Mouse (Mus musculus): Measurements from ENCODE around the gene Ints7.

The Ints7 gene

DNA sequence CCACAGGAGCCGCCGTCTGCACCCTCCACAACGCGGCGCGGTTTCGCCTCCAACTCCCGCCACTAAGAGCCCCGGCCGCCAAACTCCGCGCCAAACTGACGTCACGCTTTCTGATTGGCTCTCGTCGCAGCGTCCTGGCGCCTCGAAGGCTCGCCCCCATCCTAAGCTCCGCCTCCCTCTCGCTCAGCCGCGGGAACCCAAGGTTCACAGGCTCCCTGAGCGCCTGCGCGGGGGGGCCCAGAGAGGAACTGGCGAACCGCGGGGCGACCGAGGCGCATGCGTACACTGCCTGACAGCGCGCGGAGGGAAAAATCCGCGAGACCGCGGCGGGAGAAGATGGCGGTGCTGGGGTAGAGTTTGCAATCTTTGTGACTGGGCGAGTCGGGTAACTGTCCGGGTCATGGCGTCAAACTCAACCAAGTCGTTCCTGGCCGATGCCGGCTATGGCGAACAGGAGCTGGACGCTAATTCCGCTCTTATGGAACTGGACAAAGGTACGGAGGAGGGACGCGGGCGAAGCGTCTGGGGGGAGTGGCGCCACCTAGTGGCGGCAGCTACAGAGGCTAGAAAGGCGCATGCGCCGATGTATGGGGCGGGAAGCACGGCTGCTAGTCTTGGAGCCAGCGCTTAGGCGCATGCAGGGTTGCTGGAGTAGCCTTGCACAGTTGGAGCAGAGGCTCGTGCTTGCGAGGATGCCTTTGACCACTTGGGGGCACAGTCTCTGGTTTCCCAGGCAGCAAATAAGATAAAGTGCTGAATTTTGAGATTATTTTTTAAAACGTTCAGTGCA is at the start of gene Ints7, which contains the start of gene Dtl:
Gene Ints7 (plus strand): TSS at position 179 of the 790 bp plus-strand sequence.
Gene Dtl (minus strand): TSS at position 87 of the 790 bp plus-strand sequence.
- DNase-seq (ENCODE audit: low read depth, low spot score), result peak; percentile 96

- no peak for DNase-seq (ENCODE audit: low read depth, low spot score)
Observed at GRCm38 (mm10) chr1:191527089-191527488, 48.3 kb upstream of the Ints7 start.

GRCm38 (mm10) chr1:191527921-191528612 is 47.4 kb upstream of the Ints7 start:
- DNase-seq (ENCODE audit: low read depth, low spot score), result no peak

DNA sequence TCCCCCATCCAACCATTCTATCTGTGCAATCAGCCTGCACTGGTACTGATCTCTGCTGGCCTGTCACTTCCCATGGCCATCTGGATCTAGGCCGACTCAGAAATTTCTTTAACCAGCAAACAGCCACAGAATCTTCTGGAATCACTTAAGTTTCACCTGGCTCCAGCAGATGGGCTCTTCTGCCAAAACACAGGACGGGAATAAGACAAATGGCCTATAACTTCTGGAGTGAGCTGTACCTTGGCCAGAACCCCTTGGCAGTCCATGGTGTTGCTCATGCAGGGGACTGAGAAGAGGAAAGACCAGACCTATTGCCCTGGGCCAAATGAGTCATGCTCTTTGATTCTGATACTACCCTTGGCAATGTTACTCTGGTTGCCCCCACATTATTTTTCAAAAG is 46.0 kb upstream of the Ints7 start:
- no peak for DNase-seq (ENCODE audit: low read depth, low spot score)

GRCm38 (mm10) chr1:191531023-191531422 is 44.4 kb upstream of the Ints7 start:
- no peak for DNase-seq (ENCODE audit: low read depth, low spot score)

- no peak for DNase-seq (ENCODE audit: low read depth, low spot score)
Observed at GRCm38 (mm10) chr1:191534896-191535295, 40.5 kb upstream of the Ints7 start.

DNA sequence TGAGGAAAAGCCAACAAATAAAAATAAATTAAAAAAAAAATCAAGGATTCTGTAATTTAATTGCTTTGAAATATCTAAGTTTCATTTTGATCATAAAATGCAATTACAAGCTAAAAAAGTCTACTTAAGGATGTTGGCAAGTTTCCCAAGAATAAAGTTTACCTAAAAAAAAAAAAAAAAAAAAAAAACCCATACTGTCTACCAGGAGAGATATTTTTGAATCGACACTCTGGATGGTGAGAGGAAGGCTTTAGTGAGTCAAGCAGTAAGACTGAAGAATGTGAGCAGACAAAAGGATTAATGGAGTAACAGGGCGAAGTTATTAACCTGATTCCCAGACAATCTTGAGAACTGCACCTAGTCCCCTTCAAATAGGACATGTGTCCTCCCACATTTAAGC is 35.1 kb upstream of the Ints7 start:
- no peak for DNase-seq (ENCODE audit: low read depth, low spot score)

DNA sequence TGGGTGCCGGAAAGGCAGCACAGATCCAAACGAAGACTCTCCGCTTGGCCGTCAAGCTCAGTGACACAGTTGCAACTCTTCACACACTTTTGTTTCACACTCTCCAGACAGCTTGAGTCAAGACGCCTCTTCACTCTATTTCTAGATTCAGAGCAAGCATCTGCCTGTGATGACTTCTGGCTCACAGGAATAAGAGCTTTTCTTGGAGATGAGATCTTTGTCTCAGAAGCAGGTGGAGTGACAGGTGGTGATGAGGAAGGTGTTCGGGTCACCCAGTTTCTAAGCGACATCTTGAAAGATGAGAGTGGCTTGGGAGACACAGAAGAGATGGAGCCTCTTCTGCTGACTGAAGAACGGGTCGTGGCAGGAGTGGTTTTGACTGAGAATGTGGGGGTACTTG is 34.4 kb upstream of the Ints7 start:
- DNase-seq (ENCODE audit: low read depth, low spot score), result peak; percentile 84

- DNase-seq (ENCODE audit: low read depth, low spot score), result no peak
Observed at GRCm38 (mm10) chr1:191541619-191542018, 33.8 kb upstream of the Ints7 start.

- no peak for DNase-seq (ENCODE audit: low read depth, low spot score)
Observed at GRCm38 (mm10) chr1:191543747-191544146, 31.7 kb upstream of the Ints7 start.

DNA sequence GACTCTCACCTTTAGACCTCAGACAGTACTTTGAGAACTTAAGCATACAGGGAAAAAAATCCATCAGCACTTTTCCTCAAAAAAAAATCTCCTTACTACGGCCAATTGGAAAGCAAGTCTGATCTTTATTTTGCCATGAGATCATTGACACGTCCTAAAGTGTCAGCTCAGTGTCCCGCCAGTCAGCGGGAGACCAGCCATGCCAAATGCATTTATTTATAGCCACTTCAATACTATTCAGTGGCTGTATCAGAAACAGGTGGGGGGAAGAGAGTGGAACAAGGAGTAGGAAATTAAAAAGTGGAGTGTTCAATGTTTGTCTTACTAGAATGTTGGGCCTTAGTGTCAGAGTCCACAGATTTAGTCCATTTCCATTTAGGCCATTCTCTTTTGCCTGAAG is 24.6 kb upstream of the Ints7 start:
- DNase-seq (ENCODE audit: low read depth, low spot score), result no peak

- DNase-seq (ENCODE audit: low read depth, low spot score), result no peak
Observed at GRCm38 (mm10) chr1:191557109-191557508, 18.3 kb upstream of the Ints7 start.

DNA sequence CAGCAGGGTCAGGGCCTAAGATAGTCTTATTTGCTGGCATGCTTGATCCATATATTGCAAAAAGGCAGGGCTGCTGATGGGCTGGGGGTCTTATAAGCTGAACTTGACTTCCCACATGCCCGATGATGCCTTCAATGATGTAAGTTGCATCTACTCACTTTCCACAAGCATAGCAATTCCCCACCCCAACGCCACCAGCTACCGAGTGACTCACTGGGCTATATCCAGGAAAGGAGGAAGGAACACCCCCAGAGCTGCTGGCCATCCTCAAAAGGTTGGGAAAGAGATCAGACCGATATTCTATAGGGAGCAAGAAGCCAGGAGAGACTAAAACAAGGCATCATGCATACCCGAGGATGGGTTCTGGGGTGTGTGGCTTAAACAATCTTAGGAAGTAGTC is 15.7 kb upstream of the Ints7 start:
- DNase-seq (ENCODE audit: low read depth, low spot score), result no peak

DNA sequence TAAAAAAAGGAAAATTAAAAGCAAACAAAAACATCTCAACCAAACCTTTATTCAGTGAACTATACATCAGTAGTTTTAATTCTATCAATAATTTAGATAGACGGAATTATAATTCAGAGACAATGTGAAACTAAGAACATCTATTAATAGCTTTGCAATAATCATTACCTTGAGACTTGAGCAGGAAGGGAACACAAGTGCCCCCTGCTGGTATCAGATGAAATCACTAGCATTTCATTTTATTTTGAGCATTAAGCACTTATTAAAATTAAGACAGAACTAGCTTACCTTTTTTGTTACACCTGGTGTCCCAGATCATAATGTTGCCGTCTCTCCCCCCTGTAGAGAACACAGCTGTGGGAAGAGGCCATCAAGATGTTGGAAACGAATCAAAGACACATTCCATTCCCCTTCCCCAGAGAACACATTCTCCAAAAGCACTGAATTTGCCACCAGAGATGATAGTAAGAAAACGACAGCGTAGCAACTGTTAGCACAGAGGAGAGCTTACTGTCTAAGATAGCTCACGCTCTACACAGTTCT is 12.5 kb upstream of the Ints7 start:
- DNase-seq (ENCODE audit: low read depth, low spot score), result no peak

DNA sequence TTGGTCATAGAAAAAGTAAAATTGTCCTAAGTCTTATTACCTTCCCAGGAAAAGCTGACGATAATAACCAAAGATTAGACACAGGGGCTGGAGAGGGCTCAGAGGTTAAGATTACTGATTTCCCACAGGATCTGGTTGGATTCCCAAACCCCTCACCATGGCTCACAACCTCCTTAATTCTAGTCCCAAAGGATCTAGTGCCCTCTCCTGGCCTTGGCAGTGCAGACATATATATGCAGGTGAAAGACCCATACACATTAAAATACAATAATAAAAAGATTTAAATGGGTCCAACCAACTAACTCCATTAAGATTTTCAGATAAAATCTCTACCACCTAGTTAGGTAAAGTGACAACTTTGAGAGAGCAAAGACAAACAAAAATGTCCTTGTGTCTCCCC is 7.6 kb upstream of the Ints7 start:
- no peak for DNase-seq (ENCODE audit: low read depth, low spot score)

DNA sequence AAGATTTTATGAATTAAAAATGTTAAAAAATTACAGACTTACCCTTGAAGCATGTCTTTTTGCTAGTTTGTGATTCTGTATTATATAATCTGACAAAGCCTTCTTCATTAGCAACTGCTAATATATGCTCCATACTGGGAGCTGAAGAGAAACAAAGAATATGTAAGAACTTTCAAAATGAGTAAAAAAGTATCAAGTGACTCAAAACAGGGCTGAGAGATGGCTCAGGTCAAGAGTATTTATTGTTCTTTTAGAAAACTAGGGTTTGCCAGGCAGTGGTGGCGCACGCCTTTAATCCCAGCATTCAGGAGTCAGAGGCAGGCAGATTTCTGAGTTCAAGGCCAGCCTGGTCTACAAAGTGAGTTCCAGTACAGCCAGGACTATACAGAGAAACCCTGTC is 5.8 kb upstream of the Ints7 start:
- DNase-seq (ENCODE audit: low read depth, low spot score), result no peak

DNA sequence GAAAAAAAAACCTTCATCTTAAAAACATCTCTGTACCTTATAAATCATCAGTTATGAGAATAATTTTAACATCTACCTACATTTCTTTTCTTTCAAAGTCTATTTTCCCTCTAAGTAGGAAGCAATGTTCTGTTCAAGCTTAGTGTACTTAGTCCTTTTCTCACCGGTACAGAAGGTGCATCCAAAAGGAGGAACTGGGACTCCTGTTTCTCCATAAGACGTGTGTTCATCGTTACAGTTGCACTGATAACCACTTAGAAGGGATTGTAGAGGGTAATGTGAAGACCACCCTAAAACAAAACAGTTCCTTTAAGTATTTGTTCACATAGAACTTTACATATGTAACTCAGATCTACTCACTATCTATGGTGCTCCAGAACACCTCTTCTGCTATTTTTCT is 5.0 kb upstream of the Ints7 start:
- no peak for DNase-seq (ENCODE audit: low read depth, low spot score)

- DNase-seq (ENCODE audit: low read depth, low spot score), result no peak
Observed at GRCm38 (mm10) chr1:191573906-191574639, 1.4 kb upstream of the Ints7 start.

- DNase-seq (ENCODE audit: low read depth, low spot score), result no peak
Observed at GRCm38 (mm10) chr1:191574871-191575457, 472 bp upstream of the Ints7 start.

GRCm38 (mm10) chr1:191579524-191579923 is 4.1 kb downstream of the Ints7 start:
- no peak for DNase-seq (ENCODE audit: low read depth, low spot score)

- DNase-seq (ENCODE audit: low read depth, low spot score), result no peak
Observed at GRCm38 (mm10) chr1:191581641-191582040, 6.2 kb downstream of the Ints7 start.

DNA sequence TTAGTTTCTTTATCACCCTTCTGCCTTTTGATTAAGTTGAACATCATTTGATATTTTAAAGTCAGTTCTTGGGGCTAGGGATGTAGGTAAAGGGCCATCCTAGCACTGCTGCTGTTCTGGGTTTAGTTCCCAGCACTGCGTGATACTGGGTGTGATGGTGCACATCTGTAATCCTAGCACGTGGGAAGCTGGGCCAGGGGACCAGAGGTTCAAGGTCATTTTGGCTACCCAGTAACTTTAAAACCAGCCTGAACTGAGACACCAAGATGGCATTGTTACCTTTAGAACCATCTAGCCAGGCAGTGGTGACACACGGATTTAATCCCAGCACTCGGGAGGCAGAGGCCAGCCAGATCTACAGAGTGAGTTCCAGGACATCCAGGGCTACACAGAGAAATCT is 8.4 kb downstream of the Ints7 start:
- DNase-seq (ENCODE audit: low read depth, low spot score), result no peak

Data from telencephalon, adult 2 months (tissue).